Mouse (Mus musculus): Measurements from ENCODE around the gene Eri3. TPM values are rescaled to one million over a fixed set of nuclear protein-coding genes. Genes with fewer than 3 reads are reported as not detected.

Eri3 gene
- polyA plus RNA-seq, 1 experiment from 2014 or later = 77.5 TPM

DNA sequence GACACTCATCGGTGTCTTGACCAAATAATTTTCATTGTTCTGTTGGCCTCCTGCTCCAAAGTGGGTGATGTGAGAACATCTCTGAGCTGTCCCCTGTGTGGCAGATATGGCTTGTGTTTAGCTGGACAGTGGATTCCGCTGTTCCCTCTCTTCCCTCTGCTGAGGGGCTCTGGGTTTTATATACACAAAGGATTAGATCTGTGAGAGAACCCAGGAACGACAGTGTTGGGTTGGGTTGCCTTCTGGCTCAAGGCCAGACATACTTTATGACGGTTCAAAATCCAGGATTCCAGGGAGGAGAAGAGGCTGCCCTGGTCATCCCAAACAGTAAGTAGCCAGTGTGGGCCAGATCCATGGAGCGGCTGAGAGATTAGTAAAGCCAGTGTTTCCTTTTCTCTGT lies 83.4 kb downstream of the Eri3 start:
- no peak for DNase-seq (ENCODE audit: low spot score)
- WGBS = 44% methylated on average over 5 of the region's 5 CpGs
- H3K4me3 ChIP-seq (ENCODE audit: low read depth, low read length) = no peak overlapping the region
- TF ChIP-seq EP300 (optimal IDR thresholded peaks at IDR 0.05) (no peak), CTCF (IDR thresholded peaks at IDR 0.05; ENCODE audit: low read depth) (no peak)
- no peak overlapping the region for H3K27ac ChIP-seq (replicated peaks)
- peaks cover 3% of the 10 kb centered on the region; the same call in 1 of the 2 replicates for H3K36me3 ChIP-seq (ENCODE audit: control insufficient read depth, insufficient read depth, low read length)
- ATAC-seq (ENCODE audit: low FRiP score, low TSS enrichment) = no peak
- H3K4me1 ChIP-seq (replicated peaks; ENCODE audit: control insufficient read depth, insufficient read depth) = no peaks in the 10 kb centered on the region
- H3K27me3 ChIP-seq (ENCODE audit: control insufficient read depth, insufficient read depth, low read length) = no peaks in the 10 kb centered on the region
- no peak overlapping the region for H3K4me2 ChIP-seq (replicated peaks; ENCODE audit: low read depth)
- no peaks in the 10 kb centered on the region for H3K9me3 ChIP-seq (ENCODE audit: control insufficient read depth, low read length)
- no peak overlapping the region for H3K9ac ChIP-seq (ENCODE audit: low read length)

- no peaks in the 10 kb centered on the region for H3K27me3 ChIP-seq (ENCODE audit: control insufficient read depth, insufficient read depth, low read length)
- 87% methylated on average over 7 of the region's 7 CpGs for WGBS
- TF ChIP-seq CTCF (IDR thresholded peaks at IDR 0.05; ENCODE audit: low read depth) (no peak), EP300 (optimal IDR thresholded peaks at IDR 0.05) (no peak)
- ATAC-seq (ENCODE audit: low FRiP score, low TSS enrichment) (no peak), DNase-seq (ENCODE audit: low spot score) (no peak)
- H3K4me3 ChIP-seq (ENCODE audit: low read depth, low read length) = no peak overlapping the region
- no peaks in the 10 kb centered on the region for H3K9me3 ChIP-seq (ENCODE audit: control insufficient read depth, low read length)
- H3K4me2 ChIP-seq (replicated peaks; ENCODE audit: low read depth) = no peak overlapping the region
- H3K27ac ChIP-seq (replicated peaks) = no peak overlapping the region
- no peaks in the 10 kb centered on the region for H3K4me1 ChIP-seq (replicated peaks; ENCODE audit: control insufficient read depth, insufficient read depth)
- H3K36me3 ChIP-seq (ENCODE audit: control insufficient read depth, insufficient read depth, low read length) = peaks cover under 1% of the 10 kb centered on the region; the same call in 1 of the 2 replicates
- no peak overlapping the region for H3K9ac ChIP-seq (ENCODE audit: low read length)
Observed at GRCm38 (mm10) chr4:117634642-117635041, 84.5 kb downstream of the Eri3 start.

GRCm38 (mm10) chr4:117636152-117636551 lies 86.0 kb downstream of the Eri3 start:
- no peak overlapping the region for H3K9ac ChIP-seq (ENCODE audit: low read length)
- no peaks in the 10 kb centered on the region for H3K4me1 ChIP-seq (replicated peaks; ENCODE audit: control insufficient read depth, insufficient read depth)
- H3K4me2 ChIP-seq (replicated peaks; ENCODE audit: low read depth) = no peak overlapping the region
- ATAC-seq (ENCODE audit: low FRiP score, low TSS enrichment) (no peak), DNase-seq (ENCODE audit: low spot score) (no peak)
- H3K27ac ChIP-seq (replicated peaks) = no peak overlapping the region
- no peaks in the 10 kb centered on the region for H3K27me3 ChIP-seq (ENCODE audit: control insufficient read depth, insufficient read depth, low read length)
- H3K9me3 ChIP-seq (ENCODE audit: control insufficient read depth, low read length) = no peaks in the 10 kb centered on the region
- H3K4me3 ChIP-seq (ENCODE audit: low read depth, low read length) = no peak overlapping the region
- 78% methylated on average over 4 of the region's 4 CpGs for WGBS
- no peak for TF ChIP-seq CTCF (IDR thresholded peaks at IDR 0.05; ENCODE audit: low read depth)
- no peak for TF ChIP-seq EP300 (optimal IDR thresholded peaks at IDR 0.05)
- H3K36me3 ChIP-seq (ENCODE audit: control insufficient read depth, insufficient read depth, low read length) = peaks cover 3% of the 10 kb centered on the region; the same call in 1 of the 2 replicates

DNA sequence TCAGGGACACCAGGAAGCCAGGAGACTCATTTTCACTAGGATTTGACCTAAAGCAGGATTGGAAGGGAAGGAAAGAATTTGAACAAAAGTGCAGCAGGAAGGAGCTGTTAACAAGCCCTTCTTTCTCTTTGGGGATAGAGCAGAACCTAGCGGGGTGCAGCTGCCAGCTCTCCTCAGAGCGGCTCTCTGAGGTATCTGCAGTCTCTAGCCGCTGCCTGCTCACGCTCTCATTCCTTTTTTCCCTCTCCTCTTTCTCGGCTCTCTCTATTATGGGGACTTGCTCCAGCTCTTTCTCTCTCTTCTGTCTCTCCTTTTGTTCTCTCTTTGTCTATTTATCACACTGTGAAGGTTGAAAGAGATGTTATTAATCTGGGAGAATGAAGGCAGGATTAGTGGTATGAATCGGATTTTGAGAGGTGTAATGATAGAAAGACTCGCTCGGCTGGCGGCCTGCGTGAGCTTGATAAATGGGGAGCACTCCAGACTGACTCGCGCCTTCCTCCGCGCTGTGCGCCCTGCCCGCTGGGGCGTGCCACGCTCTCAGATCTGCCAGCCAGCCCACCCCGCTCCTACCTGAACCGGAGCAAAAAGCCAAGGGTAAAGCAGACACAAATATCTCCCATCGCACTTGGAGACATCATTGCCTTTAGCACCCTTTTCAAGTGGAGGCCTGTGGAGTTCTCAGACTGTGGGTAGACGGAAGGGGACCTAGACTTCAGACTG lies 86.9 kb downstream of the Eri3 start:
- no peak for ATAC-seq (ENCODE audit: low FRiP score, low TSS enrichment)
- WGBS = 63% methylated on average over 22 of the region's 22 CpGs

DNA sequence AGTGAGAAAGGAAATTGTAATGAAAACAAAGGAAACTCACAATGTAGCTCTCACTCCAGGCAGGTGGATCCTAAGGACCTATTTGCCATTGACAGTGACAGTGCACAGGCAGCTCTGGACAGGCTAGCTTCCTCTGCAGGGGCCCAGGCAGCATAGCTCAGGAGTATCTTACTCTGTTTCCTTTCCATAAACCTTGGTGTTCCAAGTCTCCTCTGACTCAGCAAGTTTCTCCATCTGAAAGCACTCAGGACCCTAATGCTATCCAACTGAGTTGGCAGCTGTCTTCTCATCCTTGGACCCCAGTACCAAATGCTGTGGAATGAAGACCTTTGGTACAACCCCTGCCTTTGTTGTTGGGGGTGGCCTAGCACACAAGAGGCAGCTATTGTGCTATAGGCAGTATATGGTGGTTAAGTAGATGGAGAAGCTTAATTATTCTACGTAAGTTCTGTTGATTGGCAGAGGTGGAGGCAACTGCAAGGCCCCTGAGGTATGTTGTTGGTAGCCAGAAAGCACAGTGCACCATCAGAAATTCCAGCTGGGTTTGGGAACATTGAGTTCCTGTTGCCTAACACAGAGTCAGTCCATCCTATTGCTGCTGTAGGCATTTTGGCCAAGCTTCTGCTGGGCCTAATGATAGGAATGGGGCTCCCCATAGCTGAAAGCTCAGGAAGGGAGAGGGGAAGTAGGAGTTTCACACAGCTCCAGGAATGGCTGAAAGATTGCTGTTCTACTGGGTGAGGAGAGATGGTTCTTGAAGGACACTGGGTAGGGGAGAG lies 90.9 kb downstream of the Eri3 start:
- no peak overlapping the region for H3K4me3 ChIP-seq (ENCODE audit: low read depth, low read length)
- no peaks in the 10 kb centered on the region for H3K9me3 ChIP-seq (ENCODE audit: control insufficient read depth, low read length)
- no peaks in the 10 kb centered on the region for H3K27me3 ChIP-seq (ENCODE audit: control insufficient read depth, insufficient read depth, low read length)
- ATAC-seq (ENCODE audit: low FRiP score, low TSS enrichment) = no peak
- no peak overlapping the region for H3K4me2 ChIP-seq (replicated peaks; ENCODE audit: low read depth)
- H3K9ac ChIP-seq (ENCODE audit: low read length) = no peak overlapping the region
- WGBS = 92% methylated on average over 1 of the region's 1 CpGs
- TF ChIP-seq EP300 (optimal IDR thresholded peaks at IDR 0.05) (no peak), CTCF (IDR thresholded peaks at IDR 0.05; ENCODE audit: low read depth) (no peak)
- no peaks in the 10 kb centered on the region for H3K4me1 ChIP-seq (replicated peaks; ENCODE audit: control insufficient read depth, insufficient read depth)
- H3K36me3 ChIP-seq (ENCODE audit: control insufficient read depth, insufficient read depth, low read length) = peaks cover 3% of the 10 kb centered on the region; the same call in 1 of the 2 replicates
- no peak overlapping the region for H3K27ac ChIP-seq (replicated peaks)
- no peak for DNase-seq (ENCODE audit: low spot score)

More for the DNA sequence above, 86.9 kb downstream of the Eri3 start:
- DNase-seq (ENCODE audit: low spot score) = no peak
- Histone ChIP-seq H3K9me3 (ENCODE audit: control insufficient read depth, low read length) (no peaks in the 10 kb centered on the region), H3K27ac (replicated peaks) (no peak overlapping the region), H3K4me1 (replicated peaks; ENCODE audit: control insufficient read depth, insufficient read depth) (no peaks in the 10 kb centered on the region), H3K4me3 (ENCODE audit: low read depth, low read length) (no peak overlapping the region), H3K9ac (ENCODE audit: low read length) (no peak overlapping the region), H3K4me2 (replicated peaks; ENCODE audit: low read depth) (no peak overlapping the region), H3K36me3 (ENCODE audit: control insufficient read depth, insufficient read depth, low read length) (peaks cover 3% of the 10 kb centered on the region; the same call in 1 of the 2 replicates), H3K27me3 (ENCODE audit: control insufficient read depth, insufficient read depth, low read length) (no peaks in the 10 kb centered on the region)
- TF ChIP-seq EP300 (optimal IDR thresholded peaks at IDR 0.05) = no peak
- TF ChIP-seq CTCF (IDR thresholded peaks at IDR 0.05; ENCODE audit: low read depth) = no peak

- TF ChIP-seq EP300 (optimal IDR thresholded peaks at IDR 0.05) = no peak
- TF ChIP-seq CTCF (IDR thresholded peaks at IDR 0.05; ENCODE audit: low read depth) = no peak
- no peak overlapping the region for H3K27ac ChIP-seq (replicated peaks)
- 79% methylated on average over 1 of the region's 1 CpGs for WGBS
- no peaks in the 10 kb centered on the region for H3K27me3 ChIP-seq (ENCODE audit: control insufficient read depth, insufficient read depth, low read length)
- no peak overlapping the region for H3K4me2 ChIP-seq (replicated peaks; ENCODE audit: low read depth)
- H3K9me3 ChIP-seq (ENCODE audit: control insufficient read depth, low read length) = no peaks in the 10 kb centered on the region
- DNase-seq (ENCODE audit: low spot score) = no peak
- H3K4me3 ChIP-seq (ENCODE audit: low read depth, low read length) = no peak overlapping the region
- peaks cover 6% of the 10 kb centered on the region; the same call in 1 of the 2 replicates for H3K36me3 ChIP-seq (ENCODE audit: control insufficient read depth, insufficient read depth, low read length)
- no peak overlapping the region for H3K9ac ChIP-seq (ENCODE audit: low read length)
- no peaks in the 10 kb centered on the region for H3K4me1 ChIP-seq (replicated peaks; ENCODE audit: control insufficient read depth, insufficient read depth)
- ATAC-seq (ENCODE audit: low FRiP score, low TSS enrichment) = peak; percentile 86
Observed at GRCm38 (mm10) chr4:117641804-117642203, 91.6 kb downstream of the Eri3 start.

Data from stomach, postnatal 0 days (tissue).